Mouse (Mus musculus) ES-Bruce4 (cell line): Measurements from ENCODE around the gene Vgf.

Experiments
- CTCF ChIP-seq: IDR thresholded peaks from one replicate; pipeline ENCODE4 v1.8.1; 2011; ENCODE audit warnings: low read depth, low read length
- POLR2A ChIP-seq: IDR thresholded peaks from one replicate; pipeline ENCODE4 v1.8.1; 2011; ENCODE audit warnings: low read length; ENCODE audit not compliant: insufficient read depth

DNA sequence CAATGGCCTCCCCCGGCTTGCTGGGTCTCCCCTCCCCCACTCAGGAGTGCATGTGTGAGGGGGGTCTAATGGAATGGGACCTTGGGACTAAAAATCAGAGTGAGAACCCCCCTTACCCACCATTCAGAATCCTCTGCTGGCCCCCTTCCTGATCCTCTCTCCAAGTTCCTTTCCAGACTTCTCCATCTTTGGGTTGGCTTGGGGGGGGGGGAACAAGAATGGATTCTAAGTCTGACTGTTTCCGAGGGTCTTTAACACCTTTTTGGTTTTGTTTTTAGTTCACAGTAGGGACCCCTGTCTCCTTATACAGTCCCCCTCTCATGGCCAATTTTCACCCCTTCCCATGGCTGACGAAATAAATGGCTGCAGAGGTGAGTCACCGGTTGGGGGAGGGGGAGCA, at the start of gene Vgf:
- TF ChIP-seq CTCF = no peak
- no peak for TF ChIP-seq POLR2A
